Mouse (Mus musculus): ENCODE results near the gene Cpne2. TPM values are rescaled to one million over a fixed set of nuclear protein-coding genes. Genes with fewer than 3 reads are reported as not detected.

The Cpne2 gene
- polyA plus RNA-seq, 1 experiment from 2014 or later, result 7.6 TPM

DNA sequence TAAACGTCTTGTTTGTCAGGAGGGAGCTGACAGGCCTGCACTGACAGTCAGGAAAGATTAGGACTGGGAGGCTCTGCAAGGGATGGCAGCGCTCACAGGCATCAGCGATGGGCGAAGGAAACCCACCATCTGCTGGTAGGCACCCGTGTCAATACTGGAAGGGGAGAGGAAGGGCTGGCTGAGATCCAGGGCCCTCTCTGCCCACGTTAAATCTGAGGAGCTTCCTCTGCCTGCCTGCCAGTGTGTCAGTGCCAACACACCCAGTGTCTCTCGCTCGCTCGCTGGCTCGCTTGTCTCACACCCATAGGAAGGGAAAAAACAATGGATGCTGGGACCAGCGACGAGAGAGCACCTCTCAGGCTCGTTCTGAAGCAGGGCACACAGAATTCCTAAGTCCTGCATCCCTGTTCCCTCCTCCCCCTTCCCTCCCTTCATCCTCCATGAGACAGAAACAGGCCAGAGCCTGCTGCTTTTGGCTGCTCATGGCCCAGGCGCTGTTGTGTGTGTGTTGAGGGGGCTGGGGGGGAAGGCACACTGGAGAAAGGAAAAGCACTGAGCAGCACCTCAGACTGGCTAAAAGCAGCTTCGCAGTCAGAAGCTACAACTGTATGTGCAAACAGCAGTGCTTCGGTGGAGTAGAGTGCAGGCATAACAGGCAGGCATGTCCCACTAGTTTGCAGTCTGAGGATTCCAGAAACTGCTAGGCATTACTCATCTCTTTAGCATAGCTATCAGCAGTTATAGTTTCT lies 41.5 kb downstream of the Cpne2 start:
- Histone ChIP-seq H3K4me3 (ENCODE audit: low read depth, low read length) (no peak overlapping the region), H3K27ac (ENCODE audit: low read depth, low read length) (no peak overlapping the region), H3K9me3 (replicated peaks; ENCODE audit: control insufficient read depth, low read length) (no peaks in the 10 kb centered on the region), H3K9ac (ENCODE audit: low read depth, low read length) (no peak overlapping the region), H3K4me2 (no peak overlapping the region), H3K4me1 (ENCODE audit: control insufficient read depth, insufficient read depth, low read length) (no peaks in the 10 kb centered on the region), H3K36me3 (ENCODE audit: control insufficient read depth, insufficient read depth, low read length) (peaks cover 31% of the 10 kb centered on the region), H3K27me3 (ENCODE audit: control insufficient read depth, insufficient read depth, low read length) (no peaks in the 10 kb centered on the region)
- ATAC-seq (replicated peaks; ENCODE audit: insufficient number of reproducible peaks, low FRiP score, low TSS enrichment), result no peak
- WGBS (ENCODE audit: insufficient replicate concordance), result 88% methylated on average over 16 of the region's 16 CpGs

DNA sequence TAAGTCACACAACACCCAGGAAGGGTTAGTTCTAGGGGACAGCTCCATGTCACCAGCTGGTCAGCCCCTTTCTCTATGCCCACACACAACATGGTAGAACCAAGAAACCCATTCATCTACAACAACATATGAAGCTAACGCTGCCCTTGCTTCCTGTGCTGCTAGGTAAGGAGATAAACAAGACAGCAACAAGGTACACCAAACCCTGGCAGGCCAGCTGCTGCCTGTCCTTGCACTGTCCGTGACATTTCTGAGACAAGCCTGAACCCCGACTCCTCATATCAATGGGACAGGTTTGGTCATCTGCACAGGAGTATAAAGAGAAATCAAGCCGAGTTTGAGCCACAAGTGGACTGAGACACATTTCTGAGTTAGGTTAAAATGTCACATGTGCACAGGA lies 42.4 kb downstream of the Cpne2 start:
- no peak overlapping the region for H3K27ac ChIP-seq (ENCODE audit: low read depth, low read length)
- no peaks in the 10 kb centered on the region for H3K27me3 ChIP-seq (ENCODE audit: control insufficient read depth, insufficient read depth, low read length)
- no peaks in the 10 kb centered on the region for H3K4me1 ChIP-seq (ENCODE audit: control insufficient read depth, insufficient read depth, low read length)
- H3K4me3 ChIP-seq (ENCODE audit: low read depth, low read length), result no peak overlapping the region
- peaks cover 31% of the 10 kb centered on the region for H3K36me3 ChIP-seq (ENCODE audit: control insufficient read depth, insufficient read depth, low read length)
- H3K9ac ChIP-seq (ENCODE audit: low read depth, low read length), result no peak overlapping the region
- WGBS (ENCODE audit: insufficient replicate concordance), result 92% methylated on average over 4 of the region's 4 CpGs
- H3K4me2 ChIP-seq, result no peak overlapping the region
- ATAC-seq (replicated peaks; ENCODE audit: insufficient number of reproducible peaks, low FRiP score, low TSS enrichment), result no peak
- no peaks in the 10 kb centered on the region for H3K9me3 ChIP-seq (replicated peaks; ENCODE audit: control insufficient read depth, low read length)

DNA sequence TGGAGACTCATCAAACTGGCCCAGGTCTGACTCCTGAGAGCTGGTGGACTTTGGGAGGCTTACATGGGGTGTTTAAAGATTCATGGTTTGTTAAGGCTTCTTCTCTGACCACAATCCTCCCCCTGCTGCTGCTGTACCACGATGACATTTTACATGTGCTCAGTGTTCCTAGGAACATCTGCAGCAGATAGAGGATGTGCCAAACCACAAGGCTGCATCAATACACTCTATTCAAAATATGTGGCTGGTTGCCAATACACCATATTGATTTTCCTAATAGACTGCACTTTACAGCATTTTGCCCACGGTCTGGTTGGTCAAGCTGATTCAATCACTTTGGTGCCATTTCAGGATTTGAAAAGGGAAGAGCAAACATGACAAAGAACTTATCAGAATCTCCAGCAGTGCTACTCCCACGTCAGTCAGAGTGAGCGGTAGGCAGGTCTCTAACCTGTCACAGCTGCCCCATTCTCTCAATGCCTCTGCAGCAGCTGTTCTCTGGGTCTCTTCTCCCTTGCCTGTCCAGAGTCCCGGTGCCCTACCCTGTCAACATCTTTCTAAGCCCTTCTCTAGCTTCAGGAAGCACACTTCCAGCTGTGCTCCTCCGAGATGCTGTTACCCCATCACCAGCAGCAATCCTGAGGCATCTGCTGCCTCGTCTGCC lies 49.2 kb downstream of the Cpne2 start:
- Histone ChIP-seq H3K4me3 (ENCODE audit: low read depth, low read length) (no peak overlapping the region), H3K27me3 (ENCODE audit: control insufficient read depth, insufficient read depth, low read length) (no peaks in the 10 kb centered on the region), H3K9ac (ENCODE audit: low read depth, low read length) (no peak overlapping the region), H3K9me3 (replicated peaks; ENCODE audit: control insufficient read depth, low read length) (no peaks in the 10 kb centered on the region), H3K27ac (ENCODE audit: low read depth, low read length) (no peak overlapping the region), H3K36me3 (ENCODE audit: control insufficient read depth, insufficient read depth, low read length) (peaks cover 25% of the 10 kb centered on the region), H3K4me1 (ENCODE audit: control insufficient read depth, insufficient read depth, low read length) (no peaks in the 10 kb centered on the region), H3K4me2 (no peak overlapping the region)
- 87% methylated on average over 7 of the region's 7 CpGs for WGBS (ENCODE audit: insufficient replicate concordance)
- ATAC-seq (replicated peaks; ENCODE audit: insufficient number of reproducible peaks, low FRiP score, low TSS enrichment), result no peak

DNA sequence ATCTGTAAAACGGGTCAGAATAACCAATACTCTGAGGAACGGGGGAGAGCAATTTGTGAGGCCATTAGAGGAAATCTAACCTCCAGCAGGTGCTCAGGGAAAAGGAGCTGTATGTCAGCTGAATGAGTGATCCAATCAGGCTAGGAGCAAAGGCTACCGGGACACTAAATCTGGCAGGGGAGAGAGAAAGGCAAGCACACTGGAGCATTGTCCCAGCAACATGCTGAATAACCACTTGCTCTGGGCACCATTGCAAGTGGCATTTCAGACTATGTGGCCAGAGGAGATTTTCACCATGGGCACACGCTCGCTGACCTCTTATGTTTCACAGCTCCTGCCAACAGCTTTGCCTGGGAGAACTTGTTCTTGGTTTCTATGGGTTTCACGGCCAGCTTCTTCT lies 49.8 kb downstream of the Cpne2 start:
- H3K4me3 ChIP-seq (ENCODE audit: low read depth, low read length), result no peak overlapping the region
- no peaks in the 10 kb centered on the region for H3K27me3 ChIP-seq (ENCODE audit: control insufficient read depth, insufficient read depth, low read length)
- ATAC-seq (replicated peaks; ENCODE audit: insufficient number of reproducible peaks, low FRiP score, low TSS enrichment), result no peak
- peaks cover 28% of the 10 kb centered on the region for H3K36me3 ChIP-seq (ENCODE audit: control insufficient read depth, insufficient read depth, low read length)
- no peak overlapping the region for H3K9ac ChIP-seq (ENCODE audit: low read depth, low read length)
- WGBS (ENCODE audit: insufficient replicate concordance), result 90% methylated on average over 6 of the region's 6 CpGs
- H3K27ac ChIP-seq (ENCODE audit: low read depth, low read length), result no peak overlapping the region
- H3K4me2 ChIP-seq, result no peak overlapping the region
- no peaks in the 10 kb centered on the region for H3K4me1 ChIP-seq (ENCODE audit: control insufficient read depth, insufficient read depth, low read length)
- no peaks in the 10 kb centered on the region for H3K9me3 ChIP-seq (replicated peaks; ENCODE audit: control insufficient read depth, low read length)

DNA sequence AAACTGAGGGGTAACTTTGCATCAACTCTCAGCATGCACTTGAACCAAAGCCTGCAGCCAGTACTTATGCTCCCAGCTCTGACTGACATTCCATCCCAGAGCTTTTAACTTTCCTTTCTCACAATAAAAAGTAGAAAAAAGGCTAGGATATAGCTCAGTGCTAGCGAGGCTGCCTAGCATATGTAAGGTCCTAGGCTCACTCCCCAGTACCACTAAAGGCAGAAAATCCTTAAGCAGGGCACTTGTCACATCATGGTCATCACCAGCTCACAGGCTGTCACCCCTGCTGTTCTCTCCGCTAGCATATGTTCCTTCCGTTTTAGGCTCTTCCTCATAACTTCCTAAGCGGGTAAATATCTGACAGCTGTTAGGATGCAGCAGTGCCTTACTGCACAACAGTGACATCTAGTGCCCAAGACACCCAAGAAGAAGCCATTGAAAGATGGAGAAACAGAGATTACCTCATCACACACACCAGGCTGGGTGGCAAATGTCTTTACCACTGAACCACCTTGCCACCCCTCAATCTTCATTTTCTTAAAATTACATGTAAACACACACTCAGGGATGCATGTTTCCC lies 51.5 kb downstream of the Cpne2 start:
- H3K27ac ChIP-seq (ENCODE audit: low read depth, low read length), result no peak overlapping the region
- no peak overlapping the region for H3K4me3 ChIP-seq (ENCODE audit: low read depth, low read length)
- H3K4me1 ChIP-seq (ENCODE audit: control insufficient read depth, insufficient read depth, low read length), result no peaks in the 10 kb centered on the region
- no peak overlapping the region for H3K9ac ChIP-seq (ENCODE audit: low read depth, low read length)
- H3K27me3 ChIP-seq (ENCODE audit: control insufficient read depth, insufficient read depth, low read length), result no peaks in the 10 kb centered on the region
- WGBS (ENCODE audit: insufficient replicate concordance), result 65% methylated on average over 4 of the region's 4 CpGs
- H3K4me2 ChIP-seq, result no peak overlapping the region
- ATAC-seq (replicated peaks; ENCODE audit: insufficient number of reproducible peaks, low FRiP score, low TSS enrichment), result no peak
- peaks cover 24% of the 10 kb centered on the region for H3K36me3 ChIP-seq (ENCODE audit: control insufficient read depth, insufficient read depth, low read length)
- no peaks in the 10 kb centered on the region for H3K9me3 ChIP-seq (replicated peaks; ENCODE audit: control insufficient read depth, low read length)

DNA sequence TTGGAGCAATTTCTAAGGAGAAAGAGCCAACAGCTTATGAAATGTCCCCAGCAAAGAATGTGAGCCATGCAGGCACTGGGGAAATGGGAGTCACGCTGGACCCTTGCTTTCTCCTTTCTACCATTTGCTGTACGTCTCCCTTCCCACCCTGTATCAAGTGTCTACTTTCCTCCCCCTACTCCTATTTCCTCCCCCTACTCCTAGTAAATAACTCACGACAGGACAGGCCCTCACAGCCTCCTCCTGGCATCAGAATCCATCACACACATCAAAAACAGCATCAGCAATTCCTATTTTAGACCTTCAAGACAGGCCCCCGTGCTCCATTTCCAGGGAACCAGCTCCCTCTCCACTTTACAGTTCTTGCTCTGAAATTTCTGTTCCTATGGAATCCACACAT lies 58.9 kb downstream of the Cpne2 start:
- Histone ChIP-seq H3K4me2 (no peak overlapping the region), H3K9ac (ENCODE audit: low read depth, low read length) (no peak overlapping the region), H3K9me3 (replicated peaks; ENCODE audit: control insufficient read depth, low read length) (no peaks in the 10 kb centered on the region), H3K4me1 (ENCODE audit: control insufficient read depth, insufficient read depth, low read length) (no peaks in the 10 kb centered on the region), H3K27ac (ENCODE audit: low read depth, low read length) (no peak overlapping the region), H3K4me3 (ENCODE audit: low read depth, low read length) (no peak overlapping the region), H3K36me3 (ENCODE audit: control insufficient read depth, insufficient read depth, low read length) (peaks cover 12% of the 10 kb centered on the region), H3K27me3 (ENCODE audit: control insufficient read depth, insufficient read depth, low read length) (no peaks in the 10 kb centered on the region)
- ATAC-seq (replicated peaks; ENCODE audit: insufficient number of reproducible peaks, low FRiP score, low TSS enrichment), result no peak
- 76% methylated on average over 4 of the region's 4 CpGs for WGBS (ENCODE audit: insufficient replicate concordance)

DNA sequence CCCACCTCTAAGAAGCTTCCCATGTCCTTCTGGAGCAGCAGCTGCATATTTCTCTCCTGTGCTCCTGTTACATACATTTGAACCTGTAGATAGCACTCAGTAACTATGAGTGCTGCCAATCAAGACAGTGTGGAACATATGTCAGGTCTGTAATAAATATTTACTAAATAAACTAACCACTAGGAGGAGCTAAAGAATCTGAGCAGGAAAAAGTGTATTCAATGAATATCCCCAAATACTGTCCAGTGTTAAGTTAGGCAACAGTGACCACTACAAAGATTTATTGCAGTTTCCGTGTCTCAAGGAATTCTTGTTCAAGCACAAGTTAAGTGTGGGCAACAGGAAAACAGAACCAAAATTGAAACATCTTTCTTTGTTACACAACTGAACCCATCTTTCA lies 61.4 kb downstream of the Cpne2 start:
- no peak overlapping the region for H3K4me3 ChIP-seq (ENCODE audit: low read depth, low read length)
- 70% methylated on average over 1 of the region's 1 CpGs for WGBS (ENCODE audit: insufficient replicate concordance)
- no peaks in the 10 kb centered on the region for H3K27me3 ChIP-seq (ENCODE audit: control insufficient read depth, insufficient read depth, low read length)
- ATAC-seq (replicated peaks; ENCODE audit: insufficient number of reproducible peaks, low FRiP score, low TSS enrichment), result no peak
- no peak overlapping the region for H3K9ac ChIP-seq (ENCODE audit: low read depth, low read length)
- peaks cover under 1% of the 10 kb centered on the region; the same call in 1 of the 2 replicates for H3K36me3 ChIP-seq (ENCODE audit: control insufficient read depth, insufficient read depth, low read length)
- H3K4me1 ChIP-seq (ENCODE audit: control insufficient read depth, insufficient read depth, low read length), result no peaks in the 10 kb centered on the region
- no peak overlapping the region for H3K27ac ChIP-seq (ENCODE audit: low read depth, low read length)
- no peak overlapping the region for H3K4me2 ChIP-seq
- no peaks in the 10 kb centered on the region for H3K9me3 ChIP-seq (replicated peaks; ENCODE audit: control insufficient read depth, low read length)

DNA sequence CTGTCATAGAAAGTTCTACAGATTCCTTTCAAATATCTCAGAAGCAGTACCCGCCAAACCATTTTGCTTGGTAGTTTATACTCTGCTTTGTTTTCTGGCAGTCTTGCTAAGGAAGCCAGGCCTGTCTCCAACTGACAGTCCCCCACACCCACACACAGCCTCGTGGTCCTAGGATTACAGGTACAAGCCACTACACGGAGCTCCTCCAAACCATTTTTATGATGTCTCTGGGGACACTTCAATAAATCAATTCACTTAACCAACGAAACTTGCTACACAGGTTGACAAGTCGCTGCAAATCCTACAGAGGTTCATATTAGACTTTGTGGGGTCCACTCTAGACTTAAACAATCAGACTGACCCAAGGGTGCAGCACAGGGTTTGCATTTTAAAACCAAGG lies 67.7 kb downstream of the Cpne2 start:
- H3K36me3 ChIP-seq (ENCODE audit: control insufficient read depth, insufficient read depth, low read length), result no peaks in the 10 kb centered on the region
- no peak overlapping the region for H3K27ac ChIP-seq (ENCODE audit: low read depth, low read length)
- peak overlapping the region; percentile 99 for H3K4me3 ChIP-seq (ENCODE audit: low read depth, low read length)
- H3K9ac ChIP-seq (ENCODE audit: low read depth, low read length), result peak overlapping the region; percentile 94
- H3K4me2 ChIP-seq, result peak overlapping the region; percentile 85
- no peaks in the 10 kb centered on the region for H3K27me3 ChIP-seq (ENCODE audit: control insufficient read depth, insufficient read depth, low read length)
- 29% methylated on average over 5 of the region's 5 CpGs for WGBS (ENCODE audit: insufficient replicate concordance)
- ATAC-seq (replicated peaks; ENCODE audit: insufficient number of reproducible peaks, low FRiP score, low TSS enrichment), result no peak
- H3K9me3 ChIP-seq (replicated peaks; ENCODE audit: control insufficient read depth, low read length), result no peaks in the 10 kb centered on the region
- peaks cover 13% of the 10 kb centered on the region for H3K4me1 ChIP-seq (ENCODE audit: control insufficient read depth, insufficient read depth, low read length)

Data from heart, embryonic 11.5 days (tissue).